Mouse (Mus musculus) adrenal gland, adult 2 months (tissue): Measurements from ENCODE around the gene Nfkbib. TPM values are rescaled to one million over a fixed set of nuclear protein-coding genes. Genes with fewer than 3 reads are reported as not detected.

Experiments used
- DNase-seq: peaks from one replicate; pipeline ENCODE4 v3.0.0; 2021
- polyA plus RNA-seq: library from polyadenylated mRNA; depleted of rRNA; stranded (reverse); fragments of >200 nt; gene quantifications from 2 replicates; pipeline ENCODE4 v1.2.3, GENCODE M21; 2012
- total RNA-seq, 2 experiments: library from RNA; stranded (reverse); gene quantifications; 2 replicates each; pipeline ENCODE4 v1.2.3; 2021

Nfkbib gene
- total and polyA plus RNA-seq, 3 experiments: 38.0 to 122 (median 62.9) TPM

DNA sequence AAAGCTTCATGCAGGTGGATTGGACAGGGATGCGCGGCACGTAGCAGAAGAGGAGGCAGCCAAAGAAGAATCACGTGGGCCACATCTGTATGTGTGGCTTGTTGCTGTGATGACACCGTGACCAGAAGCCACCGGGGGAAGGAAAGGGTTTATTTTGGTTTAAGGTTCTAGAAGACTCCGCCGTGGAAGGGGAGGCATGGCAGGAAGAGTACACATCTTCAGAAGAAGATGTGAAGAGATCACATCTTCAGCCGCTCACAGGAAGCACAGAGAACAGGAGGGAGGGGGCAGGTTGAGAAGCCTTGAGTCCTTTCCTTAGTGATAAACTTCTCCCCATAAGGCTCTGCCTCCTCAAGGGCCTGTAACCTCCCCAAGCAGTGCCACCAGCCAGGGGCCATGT is 32.7 kb upstream of the Nfkbib start:
- no peak for DNase-seq

DNA sequence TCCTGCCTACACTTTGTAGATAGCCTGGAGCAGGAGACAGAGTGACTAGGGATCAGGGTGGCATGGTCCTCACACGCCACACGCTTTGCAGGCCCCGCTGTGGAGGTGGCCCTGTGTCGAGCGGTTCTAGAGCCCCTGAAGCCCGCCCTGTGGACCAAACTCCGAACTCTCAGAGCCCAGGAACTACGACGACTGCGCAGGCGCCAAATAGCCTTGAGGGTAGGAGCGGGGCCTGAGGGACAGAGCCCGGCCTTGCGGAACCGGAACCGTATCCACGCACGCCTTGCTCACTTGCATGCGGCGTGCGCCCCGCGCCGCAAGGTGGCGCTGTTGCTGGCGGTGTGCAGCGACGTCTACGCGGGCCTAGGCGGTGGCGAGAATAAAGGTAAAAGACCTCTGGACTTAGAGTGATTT is 29.3 kb upstream of the Nfkbib start:
- DNase-seq: peak; percentile 90

DNA sequence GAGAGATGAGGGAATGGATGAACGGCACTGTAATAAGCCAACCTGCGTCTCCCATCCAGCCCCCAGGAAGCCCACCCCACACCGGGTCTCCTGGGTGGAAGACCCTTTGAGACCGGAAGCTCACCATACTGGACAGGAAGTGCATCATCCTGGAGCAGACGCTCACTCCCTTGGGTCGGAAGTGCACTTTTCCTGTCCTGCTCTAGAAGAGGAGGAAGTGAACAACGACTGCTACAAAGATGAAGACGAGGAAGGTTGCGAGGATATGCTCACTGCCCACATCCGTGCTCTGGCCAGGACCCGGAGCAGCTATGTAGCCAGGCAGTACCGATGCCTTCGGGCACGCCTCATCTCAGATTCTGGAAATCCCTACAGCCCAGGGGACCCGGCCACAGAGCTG is 28.5 kb upstream of the Nfkbib start:
- no peak for DNase-seq

DNA sequence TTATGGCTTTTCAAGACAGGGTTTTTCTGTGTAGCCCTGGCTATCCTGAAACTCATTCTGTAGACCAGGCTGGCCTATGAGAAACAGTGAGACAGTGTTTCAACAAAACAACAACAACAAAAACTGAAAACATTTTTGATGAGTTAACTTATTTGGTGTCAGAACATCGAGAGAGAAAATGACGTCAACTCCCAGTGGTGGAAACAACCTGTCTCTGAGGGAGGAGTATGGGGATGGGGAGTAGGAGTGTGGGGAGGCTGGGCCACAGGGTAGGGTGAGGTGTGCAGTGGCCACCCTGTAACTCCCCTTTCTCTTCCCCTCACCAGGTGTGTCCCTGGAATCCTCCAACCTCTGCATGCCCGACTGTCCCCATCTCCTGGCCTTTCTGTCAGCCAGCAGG is 27.2 kb upstream of the Nfkbib start:
- DNase-seq: no peak

DNA sequence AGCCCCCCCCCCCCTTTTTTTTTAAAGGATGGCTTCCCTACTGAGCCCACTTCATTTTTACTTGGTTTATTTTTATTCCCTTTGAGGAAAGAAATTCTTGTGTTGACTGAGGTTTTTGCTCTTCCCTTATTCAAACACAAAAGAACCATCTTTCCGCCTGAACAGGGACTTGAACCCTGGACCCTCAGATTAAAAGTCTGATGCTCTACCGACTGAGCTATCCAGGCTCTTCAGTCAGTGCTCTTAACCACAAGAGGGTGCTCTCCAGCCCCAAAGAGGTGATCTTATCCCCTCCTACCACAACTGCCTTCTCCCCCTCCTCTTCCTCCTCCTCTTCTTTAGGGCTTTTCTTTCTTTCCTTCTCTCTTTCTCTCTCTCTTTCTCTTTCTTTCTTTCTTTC is 26.5 kb upstream of the Nfkbib start:
- no peak for DNase-seq

DNA sequence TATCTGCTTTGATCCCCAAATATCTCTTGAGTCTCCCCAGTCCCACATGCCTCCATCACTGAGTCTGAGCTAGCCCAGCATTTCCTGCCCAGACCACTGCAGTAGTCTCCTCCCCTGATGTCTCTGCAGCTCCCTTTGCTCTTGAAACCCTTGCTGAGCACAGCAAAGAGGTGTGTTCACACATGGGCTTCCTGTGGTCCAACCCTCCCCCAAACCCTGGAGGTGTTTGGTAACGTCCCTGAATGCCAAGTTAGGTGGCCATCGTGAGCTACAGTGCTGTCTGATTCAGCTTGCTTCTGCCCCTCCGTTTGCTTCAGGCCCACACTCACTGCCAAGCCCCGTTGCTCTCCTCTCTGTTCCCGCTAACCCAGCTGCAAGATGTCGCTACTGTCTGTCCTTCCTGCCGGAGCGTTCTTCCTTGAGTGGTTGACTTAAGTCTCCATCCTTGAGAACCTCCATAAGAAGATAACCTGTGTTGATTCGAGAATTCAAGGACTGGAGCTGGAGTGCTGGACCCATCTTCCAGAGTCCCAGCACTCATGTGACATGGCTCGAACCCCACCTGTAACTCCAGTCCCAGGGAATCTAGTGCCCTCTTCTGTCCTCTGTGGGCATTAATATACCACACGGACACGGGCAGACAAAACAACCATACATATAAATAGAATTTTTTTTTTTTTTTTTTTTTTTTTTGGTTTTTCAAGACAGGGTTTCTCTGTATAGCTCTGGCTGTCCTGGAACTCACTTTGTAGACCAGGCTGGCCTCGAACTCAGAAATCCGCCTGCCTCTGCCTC is 25.3 kb upstream of the Nfkbib start:
- DNase-seq: no peak

DNA sequence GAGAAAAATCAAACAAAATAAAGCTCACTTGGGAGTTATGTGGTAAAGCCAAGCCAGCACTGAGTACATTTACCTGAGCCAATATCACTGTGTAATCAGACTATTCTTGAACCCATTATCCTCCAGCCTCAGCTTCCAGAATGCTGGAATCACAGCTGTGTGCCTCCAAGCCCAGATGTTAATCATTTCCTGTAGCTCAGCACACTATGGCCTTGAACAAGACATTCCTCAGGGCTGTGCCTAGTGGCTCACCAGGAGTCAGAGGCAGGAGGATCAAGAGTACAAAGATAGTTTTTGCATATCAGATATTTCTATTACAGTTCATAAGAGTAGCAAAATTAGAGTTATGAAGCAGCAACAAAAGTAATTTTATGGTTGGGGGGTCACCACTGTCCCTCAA is 24.4 kb upstream of the Nfkbib start:
- no peak for DNase-seq

DNA sequence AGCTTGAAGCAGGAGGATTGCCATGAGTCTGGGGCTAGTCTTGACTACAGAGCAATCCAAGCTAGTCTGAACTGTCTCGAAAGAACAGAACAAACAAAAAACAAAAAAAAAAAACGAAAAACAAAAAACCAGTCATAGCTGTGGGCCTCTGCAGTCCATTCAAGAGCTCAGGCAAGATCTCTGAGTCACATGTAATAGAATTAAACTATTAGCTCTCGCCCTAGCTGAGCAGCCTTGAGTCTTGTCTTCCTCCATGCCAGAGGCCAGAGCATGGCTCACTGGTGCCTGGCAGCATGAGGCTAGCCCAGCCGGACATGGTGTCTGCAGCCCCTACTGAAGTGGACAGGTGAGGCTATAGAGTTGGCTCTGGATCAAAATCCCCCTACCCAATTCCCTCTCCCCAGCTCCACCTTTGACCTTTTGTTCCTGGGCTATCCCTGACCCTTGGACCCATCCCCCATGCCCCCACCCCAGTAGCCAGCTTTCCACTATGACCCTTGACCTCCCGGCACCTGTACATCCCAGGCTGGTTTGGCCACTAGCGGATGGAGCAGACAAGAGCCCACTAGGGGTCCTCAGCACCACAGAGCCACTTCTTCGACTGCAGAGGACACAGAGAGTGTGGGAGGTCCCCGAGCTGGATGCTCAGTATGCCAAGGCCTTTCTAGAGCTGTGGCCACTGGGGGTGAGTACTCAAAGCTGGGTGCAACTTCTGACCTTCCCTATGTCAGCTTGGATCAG is 22.9 kb upstream of the Nfkbib start:
- DNase-seq: no peak

DNA sequence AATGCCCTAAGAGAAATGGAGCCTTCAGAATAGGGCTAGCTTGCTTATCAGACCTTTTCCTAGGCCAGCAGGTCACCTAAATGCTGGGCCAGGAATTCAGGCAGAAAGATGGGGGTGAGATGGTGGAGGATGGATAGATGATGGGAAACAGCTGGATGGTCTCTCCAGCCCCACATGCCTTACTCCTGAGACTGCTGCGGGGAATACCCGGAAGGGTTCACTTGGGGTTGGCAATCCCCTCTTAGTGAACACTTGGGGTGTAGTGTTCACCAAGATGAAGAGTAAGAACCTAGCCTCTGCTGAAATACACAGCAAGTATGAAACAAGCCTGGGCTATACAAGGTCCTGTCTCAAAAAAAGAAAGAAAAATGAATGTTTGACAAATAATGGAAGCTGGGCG is 21.9 kb upstream of the Nfkbib start:
- DNase-seq: no peak

DNA sequence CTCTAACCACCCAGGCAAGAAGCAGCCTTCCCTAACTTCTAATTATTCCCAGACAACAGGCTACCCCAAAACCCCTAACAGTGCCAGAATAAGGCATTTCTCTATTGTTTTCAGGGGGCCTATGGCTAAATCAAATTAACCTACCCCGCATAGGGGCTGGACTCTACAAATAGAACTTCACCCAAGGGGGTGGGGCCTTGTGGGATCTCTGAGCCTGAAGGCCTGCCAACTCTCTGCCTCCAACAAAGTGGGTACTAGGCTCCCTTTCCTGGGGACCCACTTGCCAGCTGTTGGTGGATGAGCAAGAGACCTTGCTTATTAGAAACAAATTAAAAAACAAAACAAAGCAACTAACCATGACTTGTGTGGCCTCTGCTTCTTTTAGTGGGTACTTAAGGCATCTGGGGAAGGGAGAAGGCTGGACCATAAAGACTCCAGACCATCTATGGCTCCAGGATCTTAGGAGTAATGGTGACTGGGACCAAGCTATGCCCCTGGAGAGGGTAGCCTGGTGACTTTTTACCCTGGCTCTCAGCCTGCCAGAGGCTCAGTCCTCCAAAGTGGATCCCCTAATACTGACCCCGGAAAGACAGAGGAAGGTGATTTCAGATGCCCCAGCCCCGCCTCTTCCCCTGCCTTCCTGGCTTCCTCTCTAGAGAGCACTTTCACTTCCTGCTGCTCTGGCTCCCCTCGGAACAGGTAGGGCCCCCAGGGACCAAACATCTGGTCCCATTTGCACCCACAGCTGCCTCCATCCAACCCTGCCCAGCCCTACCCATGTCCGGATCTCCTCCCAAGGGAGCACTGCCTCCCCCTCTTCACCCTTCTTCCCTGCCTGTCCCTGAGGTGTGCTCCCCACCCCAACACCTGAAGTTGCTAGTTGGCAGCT is 21.2 kb upstream of the Nfkbib start, which contains the start of gene Rinl:
Gene Rinl, plus strand, starts transcription at position 663 of the 889 bp plus-strand sequence.
- DNase-seq: no peak

DNA sequence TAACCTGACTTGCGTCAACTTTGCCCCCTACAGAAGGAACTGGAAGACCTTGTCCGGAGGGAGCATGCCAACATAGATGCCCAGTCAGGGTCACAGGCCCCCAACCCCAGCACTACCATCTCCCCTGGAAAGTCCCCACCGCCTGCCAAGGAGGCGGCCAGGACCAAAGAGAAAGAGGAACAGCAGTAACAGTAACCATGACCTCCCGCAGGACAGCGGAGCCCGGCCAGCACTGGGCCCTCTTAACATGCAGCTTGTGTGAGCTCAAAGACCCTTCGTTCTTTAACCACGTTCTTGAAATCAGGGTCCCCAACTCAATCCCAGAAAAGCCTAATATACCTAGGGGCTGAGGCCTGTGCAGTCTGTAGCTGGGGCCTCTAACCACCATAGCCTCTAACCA is 20.6 kb upstream of the Nfkbib start:
- no peak for DNase-seq

DNA sequence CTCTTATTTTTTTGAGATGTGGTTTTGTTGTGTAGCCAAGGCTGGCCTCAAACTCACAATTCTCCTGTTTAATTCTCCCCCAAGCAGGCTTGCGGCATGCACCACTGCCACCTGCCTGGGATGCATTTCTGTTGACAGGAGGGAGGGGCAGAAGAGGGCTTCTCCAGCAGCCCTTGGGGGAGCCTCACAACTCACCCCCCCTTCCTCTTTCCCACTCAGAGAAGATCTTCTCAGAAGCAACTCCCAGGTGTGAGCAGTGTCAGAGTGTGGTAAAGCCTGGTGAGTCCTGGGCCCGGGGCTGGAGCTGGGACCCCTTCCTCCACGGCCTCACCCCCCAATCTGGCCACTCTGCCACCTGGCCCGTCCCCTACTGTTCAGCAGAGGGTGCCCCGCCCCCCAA is 17.8 kb upstream of the Nfkbib start:
- no peak for DNase-seq

DNA sequence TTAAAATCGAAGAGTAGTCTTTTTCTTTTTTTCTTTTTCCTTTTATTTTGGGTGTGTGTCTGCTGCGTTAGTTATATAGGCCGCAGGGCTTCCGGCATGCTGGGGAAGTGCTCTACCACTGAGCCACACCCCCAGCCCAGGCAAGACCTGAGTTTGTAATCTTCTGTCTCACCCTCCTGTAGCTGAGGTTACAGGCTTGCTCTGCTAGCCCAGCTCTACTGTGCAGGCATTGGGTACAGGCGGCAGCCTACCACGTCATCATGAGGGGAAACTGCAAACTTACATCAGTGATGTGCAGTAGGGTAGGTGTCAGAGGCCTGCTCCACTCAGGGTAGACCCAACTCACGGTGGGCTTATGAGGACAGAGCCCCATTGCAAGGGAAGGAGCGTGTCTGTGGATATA is 13.9 kb upstream of the Nfkbib start:
- DNase-seq: no peak

DNA sequence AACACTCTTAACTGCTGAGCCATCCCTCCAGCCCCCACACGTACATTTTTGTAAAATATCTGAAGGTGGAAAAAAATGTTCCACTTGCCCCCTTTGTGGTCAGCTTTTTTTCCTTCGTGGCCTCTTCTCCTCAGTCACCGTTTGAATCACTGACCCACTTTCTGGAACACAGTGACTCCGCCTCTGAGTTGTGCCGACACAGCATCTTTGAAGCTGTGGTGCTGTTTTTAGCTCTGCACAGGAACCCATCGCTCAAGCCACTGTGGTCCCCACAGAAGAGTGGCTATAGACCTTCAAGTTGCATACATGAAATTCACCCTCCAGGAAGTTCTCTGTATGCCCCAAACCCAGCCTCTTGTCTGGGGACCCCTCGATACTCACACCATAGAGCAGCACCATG is 13.5 kb upstream of the Nfkbib start:
- DNase-seq: peak; percentile 52

DNA sequence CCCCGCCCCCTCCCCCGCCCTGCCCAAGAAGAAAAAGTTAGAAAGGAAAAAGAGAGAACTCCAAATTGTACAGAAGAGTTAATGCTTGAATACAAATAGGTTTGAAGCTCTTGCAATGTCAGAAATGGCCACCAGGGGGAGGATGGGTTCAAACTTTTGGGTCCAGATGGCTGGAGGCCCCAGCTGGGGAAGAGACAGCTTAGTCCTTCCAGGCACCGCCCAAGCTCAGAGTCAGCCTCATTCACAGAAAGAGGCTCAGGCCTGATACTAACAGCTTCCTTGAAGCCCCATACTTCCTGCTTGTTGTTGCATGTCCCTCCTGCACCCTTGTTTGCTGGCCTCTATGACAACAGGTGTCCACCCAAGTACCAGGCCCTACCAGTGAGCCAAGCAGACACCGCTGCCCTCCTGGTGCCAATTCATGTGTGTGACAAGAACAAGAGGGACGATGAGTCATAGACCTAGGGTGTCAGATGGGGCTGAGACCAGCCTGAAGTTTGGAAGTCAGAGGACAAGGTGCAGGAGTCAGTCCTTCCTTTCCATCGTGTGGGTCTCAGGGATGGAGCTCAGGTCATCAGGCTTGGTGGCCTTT is 12.9 kb upstream of the Nfkbib start:
- peak; percentile 86 for DNase-seq

DNA sequence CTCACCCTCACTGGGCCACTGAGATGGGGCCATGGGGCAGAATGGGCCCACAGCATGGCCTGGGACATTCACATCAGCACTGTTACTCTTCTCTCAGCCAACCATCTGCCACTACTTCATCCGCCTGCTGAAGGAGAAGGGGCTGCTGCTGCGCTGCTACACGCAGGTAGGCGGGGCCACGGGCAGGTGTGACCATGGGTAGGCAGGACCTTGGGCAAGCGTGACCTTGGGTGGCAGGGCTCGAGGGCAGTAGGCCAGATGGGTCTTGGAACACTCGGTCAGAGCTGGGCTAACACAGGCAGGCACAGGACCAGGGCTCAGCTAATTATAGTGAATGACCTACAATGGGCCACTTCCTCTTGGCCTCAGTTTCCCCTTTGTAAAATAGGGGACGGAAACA is 11.5 kb upstream of the Nfkbib start:
- DNase-seq: peak; percentile 68

DNA sequence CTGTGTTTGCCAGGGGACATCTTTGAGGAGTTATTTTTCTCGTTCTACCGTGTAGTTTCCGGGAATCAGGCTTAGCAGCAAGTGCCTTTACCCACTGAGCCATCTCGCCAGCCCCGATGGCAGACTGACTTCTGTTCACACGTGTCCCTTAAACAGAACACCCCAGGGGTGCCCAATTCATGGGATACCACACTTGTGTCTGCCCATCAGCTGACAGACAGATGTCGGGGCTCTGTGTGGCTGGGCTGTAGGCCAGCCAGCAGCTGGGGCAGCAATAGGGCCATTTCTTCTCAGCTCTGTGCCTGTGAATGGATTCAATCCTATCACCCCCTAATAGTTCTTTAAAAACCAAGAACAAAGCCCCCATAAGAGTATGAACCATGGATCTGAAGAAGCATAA is 7.8 kb upstream of the Nfkbib start:
- DNase-seq: no peak

DNA sequence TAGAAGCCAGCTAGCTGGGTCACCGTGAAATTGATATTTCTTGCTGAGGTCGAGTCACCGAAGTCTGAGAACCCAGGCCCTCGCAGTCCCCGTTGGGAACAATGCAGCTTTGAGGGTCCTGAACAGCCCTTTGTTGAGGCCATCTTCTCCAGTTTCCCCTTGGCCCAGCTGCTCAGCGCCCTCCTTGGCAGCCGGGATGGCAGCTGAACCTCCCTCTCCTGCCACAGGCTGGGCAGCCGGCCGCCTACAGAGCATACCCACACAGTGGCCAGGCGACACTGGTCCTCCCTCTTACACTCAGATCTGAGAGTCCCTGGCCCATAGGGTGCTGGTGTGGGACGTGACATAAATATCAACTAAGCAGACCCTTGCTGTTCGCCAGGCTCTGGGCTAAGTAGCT is 6.9 kb upstream of the Nfkbib start:
- DNase-seq: no peak

DNA sequence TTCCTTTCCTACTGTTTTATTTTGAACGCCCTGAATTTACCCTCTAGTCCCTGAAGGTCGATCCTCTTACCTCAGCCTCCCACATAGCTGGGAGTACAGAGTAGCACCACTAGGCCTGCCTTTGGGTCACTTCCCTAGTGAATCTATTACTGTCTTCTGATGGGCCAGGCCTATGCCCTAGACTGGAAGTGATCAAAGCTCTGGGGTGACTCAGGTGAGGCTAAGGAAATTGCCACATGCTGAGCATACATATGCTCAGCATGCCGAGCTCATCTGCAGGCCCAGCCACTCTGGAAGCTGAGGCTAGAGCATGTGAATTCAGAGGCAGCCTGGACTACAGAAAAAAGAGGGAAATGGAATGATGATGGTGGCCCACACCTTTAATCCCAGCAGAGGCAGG is 5.9 kb upstream of the Nfkbib start:
- DNase-seq: no peak

DNA sequence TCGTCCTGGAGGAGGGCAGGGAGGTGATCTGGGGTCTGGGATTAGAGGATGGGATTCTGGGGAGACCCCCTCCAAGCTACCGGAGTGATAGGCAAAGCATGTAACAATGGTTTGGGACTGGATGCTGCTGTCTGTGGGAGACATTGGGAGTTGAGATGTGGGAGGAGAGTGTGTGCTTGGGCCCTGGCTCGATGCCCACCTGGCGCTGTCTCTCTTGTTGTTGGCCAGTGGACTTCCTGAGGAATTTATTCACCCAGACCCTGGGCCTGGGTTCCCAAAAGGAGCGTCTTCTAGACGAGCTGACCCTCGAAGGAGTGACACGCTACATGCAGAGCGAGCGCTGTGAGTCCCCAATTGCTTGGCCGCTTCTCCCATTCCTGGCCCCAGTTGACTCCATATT is 4.6 kb upstream of the Nfkbib start:
- DNase-seq: no peak

DNA sequence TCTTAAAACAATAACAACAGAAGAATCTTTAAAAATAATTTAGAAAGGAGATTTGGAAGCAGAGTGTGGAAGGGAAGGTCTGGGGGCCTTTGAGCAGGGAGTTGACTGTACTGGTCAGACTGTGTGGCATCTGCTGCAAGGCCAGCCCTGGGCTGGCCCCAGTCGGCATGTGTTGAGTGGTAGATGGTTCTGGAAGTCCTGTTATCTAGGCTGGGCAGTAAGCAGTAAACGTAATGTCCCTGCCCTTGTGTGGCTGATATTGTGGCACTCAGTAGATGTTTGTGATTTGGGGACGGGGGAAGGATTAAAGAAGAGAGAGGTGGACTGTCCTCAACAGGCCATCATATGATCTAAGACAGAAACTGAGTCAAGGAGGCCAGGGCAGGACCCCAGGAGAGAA is 3.0 kb upstream of the Nfkbib start:
- no peak for DNase-seq

DNA sequence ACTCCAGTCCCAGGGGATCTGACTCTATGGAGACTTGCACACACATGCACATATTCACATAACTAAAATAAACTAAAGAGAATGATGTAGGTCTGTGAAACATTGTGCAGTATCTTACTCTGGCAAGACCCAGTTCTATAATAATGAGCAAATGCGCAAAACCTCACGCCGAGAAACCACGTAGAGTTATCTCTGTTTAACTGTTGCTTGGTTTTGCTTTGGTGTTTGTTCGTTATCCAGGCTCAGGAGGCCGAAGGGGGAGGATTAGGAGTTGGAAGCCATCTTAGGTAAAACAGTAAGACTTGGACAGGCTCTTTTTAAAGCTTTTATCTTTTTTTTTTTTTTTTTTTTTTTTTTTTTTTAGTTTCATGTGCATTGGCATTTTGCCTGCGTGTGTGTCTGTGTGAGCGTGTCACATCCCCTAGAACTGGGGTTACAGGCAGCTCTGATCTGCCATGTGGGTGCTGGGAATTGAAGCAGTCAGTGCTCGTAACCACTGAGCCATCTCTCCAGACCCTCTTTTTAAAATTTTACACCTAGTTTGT is 2.2 kb upstream of the Nfkbib start:
- DNase-seq: no peak
